Mouse (Mus musculus) heart, embryonic 13.5 days (tissue): Measurements from ENCODE around the gene Cep112. TPM values are rescaled to one million over a fixed set of nuclear protein-coding genes. Genes with fewer than 3 reads are reported as not detected.

ENCODE experiments used
- ATAC-seq: fragments of 200-750 bp; cut with Nextera tagmentation; 2 replicates; pipeline ENCODE4 v1.8.0; 2017; ENCODE audit warnings: moderate TSS enrichment; ENCODE audit not compliant: insufficient number of reproducible peaks, low FRiP score, low TSS enrichment; ENCODE audit errors: extremely low read depth
- H3K27ac ChIP-seq: fragments of 300-500 bp; sonication (generic); replicated peaks from 2 replicates; pipeline ENCODE4 v1.5.1; 2015; ENCODE audit warnings: moderate library complexity, mild to moderate bottlenecking, inconsistent platforms
- H3K27me3 ChIP-seq: fragments of 300-500 bp; sonication (generic); replicated peaks from 2 replicates; pipeline ENCODE4 v1.6.1; 2015; ENCODE audit warnings: mild to moderate bottlenecking, inconsistent platforms
- H3K36me3 ChIP-seq: fragments of 300-500 bp; sonication (generic); 2 replicates; pipeline ENCODE4 v1.6.1; 2015; ENCODE audit warnings: mild to moderate bottlenecking, inconsistent platforms
- H3K4me1 ChIP-seq: fragments of 300-500 bp; sonication (generic); 2 replicates; pipeline ENCODE4 v1.6.1; 2015; ENCODE audit warnings: inconsistent platforms
- H3K4me2 ChIP-seq: fragments of 300-500 bp; sonication (generic); 2 replicates; pipeline ENCODE4 v1.6.1; 2015; ENCODE audit warnings: inconsistent platforms, mild to moderate bottlenecking, moderate library complexity
- H3K4me3 ChIP-seq: fragments of 300-500 bp; sonication (generic); 2 replicates; pipeline ENCODE4 v1.5.1; 2015; ENCODE audit warnings: moderate library complexity, mild to moderate bottlenecking, inconsistent platforms
- H3K9ac ChIP-seq: fragments of 300-500 bp; sonication (generic); 2 replicates; pipeline ENCODE4 v1.6.1; 2015; ENCODE audit warnings: inconsistent platforms, mild to moderate bottlenecking, moderate library complexity
- H3K9me3 ChIP-seq: fragments of 300-500 bp; sonication (generic); 2 replicates; pipeline ENCODE4 v1.6.1; 2016; ENCODE audit warnings: inconsistent platforms
- WGBS: fragments of 180-500 bp; shearing (Covaris S2); methylation state at CpG from one replicate; pipeline ENCODE4 v1.1.7; 2015; ENCODE audit warnings: mixed read lengths; 5-methylcytosine and 5-hydroxymethylcytosine counted together
- polyA plus RNA-seq: library from polyadenylated mRNA; unstranded; fragments of >200 nt; fragmentation: Nextera tagmentation; extraction: Ambion mirVana; gene quantifications from 2 replicates; pipeline ENCODE4 v1.2.1, GENCODE M21; 2015

Gene Cep112
- polyA plus RNA-seq, 1 experiment from 2014 or later = 6.9 TPM

DNA sequence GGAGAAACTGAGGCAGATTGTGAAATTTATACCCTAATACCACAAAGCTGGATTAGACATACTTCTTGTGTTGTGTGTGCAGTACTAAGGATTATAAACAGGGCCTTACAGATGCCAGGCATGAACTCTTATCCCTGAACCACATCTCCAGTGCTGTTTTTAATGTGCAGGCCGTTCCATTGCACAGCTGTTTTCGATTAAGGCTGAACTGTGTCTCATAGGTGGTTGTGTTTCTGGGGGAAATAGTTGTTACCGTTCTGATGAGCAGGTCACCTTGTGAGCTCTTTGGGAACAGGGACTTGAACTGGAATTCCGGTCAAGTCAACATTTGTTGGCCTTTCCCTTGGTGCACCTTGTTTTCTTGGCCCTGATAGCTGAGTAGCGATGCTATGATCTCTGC is 456.7 kb downstream of the Cep112 start:
- no peak overlapping the region for H3K4me2 ChIP-seq
- H3K27me3 ChIP-seq = no peaks in the 10 kb centered on the region
- H3K4me1 ChIP-seq = no peaks in the 10 kb centered on the region
- H3K4me3 ChIP-seq = no peak overlapping the region
- WGBS = 77% methylated on average over 5 of the region's 5 CpGs
- no peak overlapping the region for H3K27ac ChIP-seq
- H3K9ac ChIP-seq = no peak overlapping the region
- H3K36me3 ChIP-seq = no peaks in the 10 kb centered on the region
- no peak for ATAC-seq
- H3K9me3 ChIP-seq = no peaks in the 10 kb centered on the region

DNA sequence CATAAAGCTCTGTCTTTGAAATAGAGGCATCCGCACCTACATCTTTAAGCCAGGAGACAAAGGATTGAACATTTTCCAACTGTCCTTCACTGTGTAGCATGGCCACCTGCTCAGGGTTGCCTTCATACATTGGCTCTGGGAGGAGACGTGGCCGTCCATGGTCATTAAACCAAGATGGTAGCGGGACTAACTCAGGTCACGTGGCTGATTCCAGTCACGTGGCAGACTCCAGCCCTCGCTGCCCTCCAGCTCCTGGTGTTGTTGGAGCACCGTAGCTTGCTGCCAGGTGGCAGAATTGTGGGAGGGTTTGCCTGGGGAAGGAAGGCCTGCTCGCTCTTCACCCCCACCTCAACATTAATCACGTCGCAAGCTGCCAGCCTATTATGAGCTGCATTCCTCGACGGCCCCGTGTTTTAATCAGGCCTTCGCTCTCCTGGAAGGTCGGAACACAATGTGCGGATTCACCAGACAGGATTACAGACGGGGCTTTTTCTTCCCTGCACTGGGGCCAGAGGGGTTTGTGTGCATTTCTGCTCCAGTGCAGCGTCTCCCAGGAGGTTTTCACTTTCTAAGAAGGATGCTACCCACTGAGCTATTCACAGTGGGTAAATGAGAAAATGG is 460.4 kb downstream of the Cep112 start:
- H3K9me3 ChIP-seq = no peaks in the 10 kb centered on the region
- H3K4me1 ChIP-seq = peaks cover 14% of the 10 kb centered on the region
- WGBS = 65% methylated on average over 19 of the region's 19 CpGs
- no peaks in the 10 kb centered on the region for H3K36me3 ChIP-seq
- no peak for ATAC-seq
- H3K9ac ChIP-seq = no peak overlapping the region
- H3K27ac ChIP-seq = no peak overlapping the region
- no peak overlapping the region for H3K4me3 ChIP-seq
- no peak overlapping the region for H3K4me2 ChIP-seq
- H3K27me3 ChIP-seq = 0 out of 2 replicates have a peak, but pooled peaks cover 3% of the 10 kb centered on the region

DNA sequence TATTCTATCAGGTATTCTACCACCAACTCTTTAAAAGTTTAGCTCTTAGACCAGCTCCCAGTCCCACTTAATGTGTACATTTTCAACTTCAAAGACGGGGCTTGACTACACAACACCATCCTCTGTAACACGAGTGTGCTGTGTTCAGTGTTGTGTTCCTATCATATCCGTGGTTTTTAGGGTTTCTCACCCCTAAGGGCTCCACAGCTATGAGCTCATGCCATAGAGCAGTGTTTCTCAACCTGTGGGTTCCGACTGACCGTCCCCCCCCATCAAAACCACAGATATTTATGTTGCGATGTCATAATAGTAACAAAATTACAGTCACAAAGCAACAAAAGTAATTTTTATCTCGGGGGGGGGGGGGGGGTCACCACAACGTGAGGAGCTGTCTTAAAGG is 461.1 kb downstream of the Cep112 start:
- ATAC-seq = no peak
- H3K27ac ChIP-seq = no peak overlapping the region
- H3K4me3 ChIP-seq = no peak overlapping the region
- H3K4me1 ChIP-seq = peaks cover 20% of the 10 kb centered on the region
- H3K9ac ChIP-seq = no peak overlapping the region
- H3K9me3 ChIP-seq = no peaks in the 10 kb centered on the region
- no peak overlapping the region for H3K4me2 ChIP-seq
- H3K36me3 ChIP-seq = no peaks in the 10 kb centered on the region
- H3K27me3 ChIP-seq = 0 out of 2 replicates have a peak, but pooled peaks cover 3% of the 10 kb centered on the region
- 78% methylated on average over 8 of the region's 8 CpGs for WGBS

DNA sequence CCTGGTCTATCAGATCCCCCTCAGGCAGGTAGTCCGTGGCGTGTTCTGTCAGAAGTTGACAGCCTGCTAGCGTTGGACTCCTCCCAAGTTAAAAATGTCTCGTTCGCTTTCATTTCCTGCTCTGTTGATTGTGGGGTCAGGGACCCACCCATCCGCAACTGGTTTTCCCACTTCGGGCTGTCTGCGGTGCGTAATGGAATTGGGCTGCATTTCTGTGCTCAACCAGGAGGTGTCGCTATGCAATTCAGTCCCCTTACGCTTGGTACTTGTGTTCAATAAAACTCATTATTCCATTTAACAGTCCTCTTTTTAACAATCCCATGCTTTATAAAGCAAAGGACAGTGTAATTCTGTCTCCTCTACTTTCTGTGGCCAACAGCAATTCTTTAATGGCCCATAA is 464.1 kb downstream of the Cep112 start:
- no peak overlapping the region for H3K4me3 ChIP-seq
- H3K36me3 ChIP-seq = no peaks in the 10 kb centered on the region
- ATAC-seq = no peak
- peaks cover 33% of the 10 kb centered on the region for H3K4me1 ChIP-seq
- peaks cover 20% of the 10 kb centered on the region for H3K27me3 ChIP-seq
- H3K4me2 ChIP-seq = no peak overlapping the region
- no peaks in the 10 kb centered on the region for H3K9me3 ChIP-seq
- no peak overlapping the region for H3K27ac ChIP-seq
- H3K9ac ChIP-seq = no peak overlapping the region
- 42% methylated on average over 11 of the region's 11 CpGs for WGBS

DNA sequence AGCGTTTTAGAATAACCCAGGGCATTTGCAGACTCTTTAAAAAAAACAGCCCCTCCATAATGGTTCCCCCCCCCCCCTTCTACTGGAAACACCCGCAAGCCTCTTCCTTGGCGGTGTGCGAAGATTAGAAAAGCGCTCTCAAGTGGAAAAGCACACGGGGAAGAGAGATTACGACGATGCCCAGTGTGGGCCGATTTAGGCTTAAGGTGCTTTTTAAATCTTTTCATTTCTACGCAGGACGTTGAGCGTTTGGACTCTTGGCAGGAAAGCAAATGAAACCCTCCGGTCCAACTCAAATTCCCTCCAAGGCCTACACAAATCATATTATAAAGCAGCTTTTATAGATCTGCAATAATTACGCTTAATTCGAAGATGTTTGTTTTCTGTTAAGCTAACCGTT is 465.6 kb downstream of the Cep112 start:
- peaks cover 20% of the 10 kb centered on the region for H3K27me3 ChIP-seq
- H3K4me1 ChIP-seq = peaks cover 35% of the 10 kb centered on the region
- H3K4me3 ChIP-seq = peak overlapping the region; percentile 48
- H3K27ac ChIP-seq = no peak overlapping the region
- H3K4me2 ChIP-seq = peak overlapping the region; percentile 78
- 19% methylated on average over 16 of the region's 16 CpGs for WGBS
- H3K36me3 ChIP-seq = no peaks in the 10 kb centered on the region
- no peak for ATAC-seq
- H3K9ac ChIP-seq = peak overlapping the region; percentile 76
- H3K9me3 ChIP-seq = no peaks in the 10 kb centered on the region

DNA sequence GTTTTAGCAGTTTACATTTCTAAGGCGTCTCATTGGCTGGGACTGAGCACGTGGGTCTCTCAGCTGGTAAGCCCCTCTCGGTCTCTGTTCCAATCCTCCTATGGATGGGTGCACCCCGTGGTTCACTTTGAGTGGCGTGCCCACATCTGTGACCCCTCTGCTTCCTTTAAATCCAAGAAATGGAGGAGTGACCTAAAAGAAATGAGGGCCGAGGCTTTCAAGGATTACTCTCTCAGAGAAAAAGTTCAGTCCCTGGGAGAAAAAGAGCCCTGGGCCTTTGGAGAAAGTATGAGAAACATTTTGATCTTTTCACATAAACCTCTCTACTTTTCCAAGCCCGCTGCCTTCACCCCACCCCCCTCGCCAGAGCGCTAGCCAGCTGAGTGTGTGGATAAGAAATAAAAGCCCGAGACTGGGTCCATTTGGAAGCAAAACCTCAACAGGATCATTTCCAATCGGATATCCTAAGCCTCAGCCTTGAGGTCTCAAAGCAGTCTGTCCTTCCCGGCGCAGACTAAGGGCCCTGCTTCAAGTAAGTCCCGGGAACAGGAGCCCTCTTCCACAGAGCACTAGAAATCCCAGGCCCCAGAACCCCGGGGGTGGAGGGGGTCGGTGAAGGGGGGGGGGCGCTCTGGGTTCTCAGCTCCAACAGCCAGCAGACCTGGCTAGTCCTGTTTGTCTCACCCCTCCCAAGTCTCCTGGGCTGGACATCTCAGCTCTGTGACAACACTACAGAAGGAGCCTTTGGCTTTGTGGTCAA is 466.3 kb downstream of the Cep112 start:
- Histone ChIP-seq H3K4me2 (peak overlapping the region; percentile 78), H3K9me3 (no peaks in the 10 kb centered on the region), H3K27ac (peak overlapping the region; percentile 76), H3K27me3 (peaks cover 20% of the 10 kb centered on the region), H3K36me3 (no peaks in the 10 kb centered on the region), H3K4me1 (peaks cover 35% of the 10 kb centered on the region), H3K4me3 (peak overlapping the region; percentile 48), H3K9ac (peak overlapping the region; percentile 76)
- peak; percentile 51; the same call in 1 of the 2 replicates for ATAC-seq
- 2% methylated on average over 17 of the region's 17 CpGs for WGBS

GRCm38 (mm10) chr11:108891871-108892380 is 466.9 kb downstream of the Cep112 start:
- no peak for ATAC-seq
- peak overlapping the region; percentile 48 for H3K4me3 ChIP-seq
- H3K27me3 ChIP-seq = peaks cover 23% of the 10 kb centered on the region
- 4% methylated on average over 21 of the region's 21 CpGs for WGBS
- peak overlapping the region; percentile 76 for H3K27ac ChIP-seq
- H3K9me3 ChIP-seq = no peaks in the 10 kb centered on the region
- H3K4me2 ChIP-seq = peak overlapping the region; percentile 78
- no peaks in the 10 kb centered on the region for H3K36me3 ChIP-seq
- peak overlapping the region; percentile 76 for H3K9ac ChIP-seq
- H3K4me1 ChIP-seq = peaks cover 35% of the 10 kb centered on the region

GRCm38 (mm10) chr11:108892406-108892805 is 467.4 kb downstream of the Cep112 start:
- 32% methylated on average over 5 of the region's 7 CpGs for WGBS
- no peak overlapping the region for H3K4me2 ChIP-seq

DNA sequence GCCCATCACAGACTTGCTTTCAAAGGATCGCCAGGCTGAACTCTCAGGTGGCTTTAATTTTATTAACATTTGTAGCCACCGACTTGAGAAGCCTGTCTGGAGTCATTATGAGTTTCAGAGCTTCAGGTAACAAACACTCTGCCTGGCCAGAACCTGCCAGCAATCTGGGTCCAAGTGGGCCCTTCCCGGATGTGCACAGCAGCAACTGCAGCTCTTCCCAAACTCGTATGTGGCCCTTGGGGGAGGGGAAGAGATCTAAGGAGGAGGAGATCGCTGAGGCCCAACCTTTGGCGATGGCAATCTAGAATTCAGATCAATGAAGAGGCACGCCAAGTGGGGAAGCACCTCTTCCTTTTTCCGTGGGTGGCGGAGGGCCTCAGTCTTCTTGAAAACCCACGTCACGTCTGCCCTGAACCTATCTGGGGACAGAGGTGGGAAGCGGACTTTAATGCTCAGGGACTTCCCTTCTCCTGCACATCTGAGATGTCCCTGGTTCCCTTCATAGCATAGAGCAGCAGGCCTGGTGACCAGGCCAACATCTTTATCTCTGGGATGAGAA is 468.3 kb downstream of the Cep112 start:
- ATAC-seq = no peak
- no peak overlapping the region for H3K4me3 ChIP-seq
- no peaks in the 10 kb centered on the region for H3K9me3 ChIP-seq
- H3K9ac ChIP-seq = no peak overlapping the region
- no peak overlapping the region for H3K4me2 ChIP-seq
- H3K27ac ChIP-seq = no peak overlapping the region
- 56% methylated on average over 12 of the region's 12 CpGs for WGBS
- H3K27me3 ChIP-seq = peaks cover 33% of the 10 kb centered on the region
- peaks cover 39% of the 10 kb centered on the region for H3K4me1 ChIP-seq
- H3K36me3 ChIP-seq = no peaks in the 10 kb centered on the region

More at GRCm38 (mm10) chr11:108892406-108892805, 467.4 kb downstream of the Cep112 start:
- Histone ChIP-seq H3K9me3 (no peaks in the 10 kb centered on the region), H3K27ac (no peak overlapping the region), H3K4me1 (peaks cover 35% of the 10 kb centered on the region), H3K9ac (no peak overlapping the region), H3K27me3 (peaks cover 28% of the 10 kb centered on the region), H3K4me3 (no peak overlapping the region), H3K36me3 (no peaks in the 10 kb centered on the region)
- ATAC-seq = no peak

- ATAC-seq = no peak
- H3K36me3 ChIP-seq = no peaks in the 10 kb centered on the region
- peaks cover 33% of the 10 kb centered on the region for H3K27me3 ChIP-seq
- no peak overlapping the region for H3K4me2 ChIP-seq
- no peaks in the 10 kb centered on the region for H3K9me3 ChIP-seq
- H3K9ac ChIP-seq = no peak overlapping the region
- H3K4me3 ChIP-seq = no peak overlapping the region
- peaks cover 44% of the 10 kb centered on the region for H3K4me1 ChIP-seq
- 58% methylated on average over 10 of the region's 10 CpGs for WGBS
- no peak overlapping the region for H3K27ac ChIP-seq
Measured at GRCm38 (mm10) chr11:108893855-108894510, 469.0 kb downstream of the Cep112 start.

- no peak overlapping the region for H3K4me2 ChIP-seq
- peaks cover 46% of the 10 kb centered on the region for H3K27me3 ChIP-seq
- H3K9me3 ChIP-seq = no peaks in the 10 kb centered on the region
- peaks cover 20% of the 10 kb centered on the region for H3K4me1 ChIP-seq
- H3K4me3 ChIP-seq = no peak overlapping the region
- 77% methylated on average over 4 of the region's 4 CpGs for WGBS
- no peaks in the 10 kb centered on the region for H3K36me3 ChIP-seq
- H3K9ac ChIP-seq = no peak overlapping the region
- no peak for ATAC-seq
- no peak overlapping the region for H3K27ac ChIP-seq
Measured at GRCm38 (mm10) chr11:108897034-108897433, 472.0 kb downstream of the Cep112 start.
